Mouse (Mus musculus) right cerebral cortex, postnatal 25 days (tissue): Measurements from ENCODE around the gene Phc1.
A peak's percentile ranks its signal among the peaks of the same experiment; 100 is the strongest.
"Not testable (repeated sequence)": the region's sequence is repeated elsewhere in the genome, so short reads cannot be mapped to it uniquely, and the experiment has no call there.

Experiments used
- DNase-seq: peaks from one replicate; pipeline ENCODE4 v3.0.0; 2022

Phc1 gene

DNA sequence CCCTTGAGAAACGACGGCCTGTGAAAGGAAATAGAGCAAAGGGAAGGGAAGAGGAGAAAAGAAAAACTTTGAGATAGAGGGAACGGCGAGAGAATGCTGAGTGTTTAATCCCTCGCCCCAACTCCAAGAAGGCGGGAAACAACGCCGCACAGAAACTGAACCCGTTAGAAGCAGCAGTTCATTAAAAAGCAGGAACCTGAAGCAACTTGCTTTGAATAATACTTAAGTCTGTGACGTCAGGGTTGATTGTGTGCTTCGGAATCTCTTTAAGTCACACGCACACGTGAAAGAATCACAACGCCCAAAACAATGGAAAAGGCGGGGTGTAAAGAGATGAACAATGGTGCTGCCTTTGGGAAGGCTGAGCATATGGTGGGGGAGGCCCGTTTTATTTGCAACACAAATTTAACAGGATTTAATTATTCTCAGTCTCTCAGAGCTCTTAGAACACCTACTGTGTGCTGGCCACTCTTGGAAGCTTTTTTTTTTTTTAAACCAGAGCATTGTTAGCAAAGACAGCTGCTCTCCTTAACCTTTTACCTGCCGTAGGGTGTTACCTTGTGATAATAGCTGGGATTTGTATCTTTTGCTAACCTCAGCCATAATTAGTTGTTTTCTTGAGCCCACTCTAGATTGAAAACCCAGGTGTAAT, at the start of gene Phc1:
TSS of gene Phc1 (minus strand) at position 213 of the 652 bp plus-strand sequence.
- no peak for DNase-seq

DNA sequence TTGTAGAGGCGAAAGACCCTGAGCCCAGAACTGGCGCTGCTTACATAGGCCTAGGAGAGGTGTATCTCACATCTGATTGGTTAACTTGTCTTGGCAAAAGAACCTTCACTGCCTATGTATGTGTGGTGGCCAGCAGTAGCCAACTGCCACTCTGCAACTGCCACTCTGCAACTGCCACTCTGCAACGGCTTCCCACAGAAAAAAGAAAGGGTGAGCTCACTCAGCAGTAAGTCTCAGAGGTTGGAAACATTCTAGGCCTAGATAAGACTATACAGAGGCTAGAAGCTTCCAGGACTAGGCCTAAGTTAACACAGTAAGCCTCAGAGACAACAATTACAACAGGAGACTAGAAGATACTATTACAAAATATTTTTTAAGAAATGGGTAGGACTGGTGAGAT, 49.6 kb upstream of the Phc1 start:
- not testable (repeated sequence) for DNase-seq

DNA sequence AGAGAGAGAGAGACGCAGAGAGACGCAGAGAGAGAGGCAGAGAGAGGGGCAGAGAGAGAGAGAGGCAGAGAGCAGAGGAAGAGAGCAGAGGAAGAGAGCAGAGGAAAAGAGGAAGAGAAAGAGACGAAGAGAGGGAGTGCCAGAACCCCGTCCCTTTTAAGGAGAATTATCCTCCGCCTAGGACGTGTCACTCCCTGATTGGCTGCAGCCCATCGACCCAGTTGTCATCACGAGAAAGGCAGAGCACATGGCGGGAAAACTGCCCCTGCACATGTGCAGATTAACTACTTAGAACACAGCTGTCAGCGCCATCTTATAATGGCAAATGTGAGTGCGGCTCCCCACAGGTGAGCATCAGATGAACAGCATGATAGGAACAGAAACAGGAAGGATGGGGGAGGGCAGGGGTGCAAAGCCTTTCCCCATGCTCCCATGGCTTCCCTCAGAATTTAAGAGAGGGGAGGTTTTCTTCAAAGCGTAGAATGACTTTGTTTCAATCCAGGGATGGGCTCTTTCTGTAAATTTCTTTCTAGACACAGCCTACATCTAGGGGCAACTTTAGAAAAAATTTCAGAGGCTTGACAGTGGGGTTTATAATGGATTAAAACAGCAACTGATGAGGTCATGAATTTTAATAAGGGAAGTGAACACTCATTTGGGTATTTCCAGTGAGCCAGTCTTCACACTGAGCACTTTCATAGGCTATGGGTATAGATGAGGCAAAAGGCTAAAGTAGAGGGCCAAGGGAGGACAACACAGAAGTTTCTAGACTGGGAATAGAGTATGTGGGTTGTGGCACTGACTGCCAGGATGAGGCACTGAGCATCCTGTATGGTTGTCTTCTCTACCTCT, 47.0 kb upstream of the Phc1 start:
- DNase-seq: not testable (repeated sequence)

DNA sequence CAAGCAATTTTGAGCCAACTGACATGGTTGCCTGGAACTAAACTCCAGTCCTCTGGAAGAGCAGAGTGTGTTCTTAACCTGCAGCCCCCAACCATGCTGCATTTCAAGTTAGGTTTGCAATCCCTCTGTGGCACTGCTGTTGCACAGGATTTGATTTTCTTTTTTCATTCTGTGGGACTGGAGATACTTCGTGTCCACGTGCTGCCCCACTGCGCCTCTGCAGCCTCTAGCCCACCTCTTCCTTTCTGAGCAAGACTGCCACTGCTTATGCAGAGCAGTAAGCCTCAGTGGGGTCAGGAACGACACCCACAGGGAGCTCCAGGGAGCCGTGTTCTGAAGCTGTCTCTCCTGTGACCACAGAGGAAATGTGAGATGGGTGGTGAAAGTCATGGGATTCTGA, 45.4 kb upstream of the Phc1 start:
- no peak for DNase-seq

DNA sequence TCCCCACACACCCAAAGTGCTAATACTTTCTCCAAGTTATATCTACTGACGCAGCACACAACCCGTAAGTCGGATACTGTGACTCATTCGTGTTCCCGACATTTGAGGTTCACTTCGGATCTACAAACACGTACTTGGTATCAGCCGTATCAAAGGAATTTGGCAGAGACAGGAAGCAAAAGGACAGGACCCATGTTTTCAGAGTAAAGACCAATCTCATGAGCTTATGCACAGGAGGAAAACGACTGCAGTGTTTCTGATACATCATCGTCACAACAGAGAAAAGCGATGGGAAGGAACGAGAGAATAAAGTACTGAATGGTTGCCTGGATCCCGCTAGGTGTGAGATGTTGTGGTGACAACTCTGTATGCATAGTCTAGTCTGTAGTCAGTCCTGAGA, 44.5 kb upstream of the Phc1 start:
- DNase-seq: no peak

DNA sequence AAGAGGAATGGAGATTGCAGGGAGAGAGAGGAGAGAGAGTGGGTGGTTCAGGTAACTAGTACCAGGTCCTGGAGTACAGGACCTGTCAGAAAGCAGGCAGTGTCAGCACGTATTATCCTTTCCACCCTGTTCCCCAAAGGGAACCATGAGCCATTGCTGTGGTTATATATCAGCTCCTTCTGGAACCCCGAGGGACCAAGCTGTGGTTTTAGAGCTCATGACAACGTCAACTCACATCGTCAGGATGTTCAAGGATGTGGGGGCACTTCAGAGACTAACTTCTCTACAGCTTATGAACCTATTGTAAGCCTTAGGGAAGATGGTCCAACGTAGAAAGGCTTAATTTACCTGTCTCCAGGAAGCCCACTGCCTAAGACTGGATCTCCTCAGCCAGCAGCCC, 42.9 kb upstream of the Phc1 start:
- no peak for DNase-seq

DNA sequence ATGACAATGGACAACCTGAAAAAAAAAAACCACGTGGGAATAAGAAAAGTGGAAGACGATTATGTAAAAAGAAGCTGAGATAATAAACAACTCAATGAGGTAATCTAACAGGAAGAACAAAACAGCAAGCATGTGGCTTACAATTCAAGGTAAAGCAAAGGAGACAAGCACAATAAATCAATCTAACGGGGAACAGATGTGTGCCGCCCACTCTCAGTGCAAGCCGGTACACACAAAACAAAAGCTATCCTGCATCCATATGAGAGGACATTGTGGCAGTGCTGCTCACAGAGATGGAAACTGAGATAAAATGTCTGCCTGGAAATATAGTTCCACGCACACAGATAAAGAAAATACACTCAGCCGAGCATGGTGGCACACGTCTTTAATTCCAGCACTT, 41.7 kb upstream of the Phc1 start:
- DNase-seq: no peak

DNA sequence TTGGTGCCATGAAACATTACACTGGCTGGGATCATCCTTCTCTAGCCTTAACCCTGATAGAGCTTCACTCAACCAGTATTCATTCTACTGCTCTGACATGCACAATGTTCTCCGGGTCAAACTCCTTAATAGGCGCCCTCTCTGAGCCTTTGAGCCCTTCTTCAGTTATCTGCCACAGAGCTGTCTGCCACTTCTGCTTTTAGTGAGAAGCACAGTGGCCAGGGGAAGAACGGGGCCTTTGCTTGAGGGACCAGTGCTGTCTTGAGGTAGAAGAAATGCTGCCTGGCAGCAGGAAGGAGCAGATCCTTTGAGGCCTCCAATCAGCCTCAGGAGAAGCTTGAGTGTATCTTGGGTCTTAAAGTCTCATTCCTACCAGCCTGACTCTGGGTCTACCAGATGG, 27.9 kb upstream of the Phc1 start:
- DNase-seq: no peak

DNA sequence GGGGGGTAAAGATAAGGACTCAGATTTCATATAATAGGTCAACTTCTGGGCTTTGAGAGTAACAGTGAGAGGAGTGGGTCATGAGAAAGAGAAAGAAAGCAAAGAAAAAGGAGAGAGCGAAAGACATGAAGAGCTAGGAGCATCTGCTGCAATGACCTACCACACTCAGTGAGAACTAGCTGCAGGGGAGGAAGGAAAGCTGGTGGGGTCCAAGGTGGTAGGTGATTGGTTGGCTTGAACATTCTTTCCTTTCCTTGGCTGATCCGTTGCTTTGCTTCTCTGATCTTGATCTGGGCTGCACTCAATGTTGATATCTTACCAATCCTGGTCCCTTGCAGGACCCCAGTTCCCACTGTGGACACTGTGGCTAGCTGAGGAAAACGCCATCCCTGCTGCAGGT, 26.6 kb upstream of the Phc1 start:
- no peak for DNase-seq

DNA sequence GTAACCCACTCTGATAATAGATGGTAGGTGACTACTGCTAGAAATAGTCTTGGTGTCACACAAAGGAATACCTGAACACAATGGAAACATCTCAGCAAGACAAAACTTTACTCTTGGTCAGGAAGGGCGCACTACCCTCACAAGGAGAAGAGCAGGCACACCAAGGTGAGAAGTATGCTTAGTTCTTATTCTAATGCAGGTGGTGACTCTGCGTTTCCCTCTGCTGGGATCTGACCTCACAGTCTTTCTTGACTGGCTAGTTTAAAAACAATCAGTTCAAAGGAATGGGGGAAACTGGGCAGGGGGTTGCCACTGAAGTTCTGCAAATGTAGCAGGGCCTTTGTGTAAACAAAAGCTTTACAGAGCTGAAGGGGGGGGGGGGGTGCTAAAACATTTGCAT, 25.9 kb upstream of the Phc1 start:
- DNase-seq: no peak

DNA sequence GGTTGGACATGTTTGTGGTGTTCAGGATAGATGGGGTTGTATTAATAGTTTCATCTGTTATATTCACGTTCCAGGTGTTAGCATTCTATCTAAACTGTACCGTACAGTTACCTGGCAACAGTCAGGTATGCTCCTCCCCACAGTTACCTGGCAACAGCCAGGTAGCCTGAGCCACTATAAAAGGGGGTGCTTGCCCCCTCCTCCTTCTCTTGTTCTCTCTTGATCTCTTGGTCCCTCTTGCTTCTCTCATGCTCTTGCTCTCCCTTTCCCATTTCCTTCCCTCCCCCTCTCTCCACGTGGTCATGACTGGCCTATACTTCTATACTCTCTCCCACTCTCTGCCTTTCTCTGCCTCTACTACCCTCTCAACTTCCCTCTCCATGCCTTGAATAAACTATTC, 25.3 kb upstream of the Phc1 start:
- no peak for DNase-seq

DNA sequence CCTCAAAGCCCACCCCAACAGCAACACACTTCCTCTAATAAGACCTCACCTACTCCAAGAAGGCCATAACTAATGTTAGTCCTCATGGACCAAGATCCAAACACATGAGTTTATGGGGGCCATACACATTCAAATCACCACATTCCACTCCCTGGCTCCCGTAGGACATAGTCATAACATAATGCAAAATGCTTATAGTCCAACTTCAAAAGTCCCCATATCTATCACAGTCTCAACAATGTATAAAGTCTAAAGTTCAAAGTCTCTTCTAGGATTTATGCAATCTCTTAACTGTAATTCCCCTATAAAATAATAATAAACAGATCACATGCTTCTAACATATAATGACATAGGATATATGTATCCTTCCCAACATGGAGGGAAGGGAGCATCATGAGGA, 16.7 kb upstream of the Phc1 start:
- DNase-seq: no peak

DNA sequence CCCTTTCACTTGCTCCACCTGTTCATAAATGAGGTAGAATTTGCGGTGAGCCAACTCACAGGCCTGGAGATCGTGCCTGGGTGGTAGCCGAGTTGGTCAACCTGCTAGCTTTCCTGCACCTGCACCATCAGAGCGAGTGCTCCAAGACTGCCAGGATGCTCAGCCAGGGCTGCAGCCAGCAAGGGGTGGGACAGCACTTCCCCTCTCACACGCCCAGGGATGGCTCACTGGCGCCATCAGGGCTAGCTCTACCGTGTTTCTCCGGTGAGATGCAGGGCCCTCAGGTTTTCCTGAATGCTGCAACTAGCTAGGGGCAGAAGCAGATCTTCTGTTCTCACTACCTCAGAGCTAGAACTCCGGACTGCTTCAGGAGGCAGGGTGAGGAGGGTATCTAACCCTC, 15.5 kb upstream of the Phc1 start:
- DNase-seq: no peak

DNA sequence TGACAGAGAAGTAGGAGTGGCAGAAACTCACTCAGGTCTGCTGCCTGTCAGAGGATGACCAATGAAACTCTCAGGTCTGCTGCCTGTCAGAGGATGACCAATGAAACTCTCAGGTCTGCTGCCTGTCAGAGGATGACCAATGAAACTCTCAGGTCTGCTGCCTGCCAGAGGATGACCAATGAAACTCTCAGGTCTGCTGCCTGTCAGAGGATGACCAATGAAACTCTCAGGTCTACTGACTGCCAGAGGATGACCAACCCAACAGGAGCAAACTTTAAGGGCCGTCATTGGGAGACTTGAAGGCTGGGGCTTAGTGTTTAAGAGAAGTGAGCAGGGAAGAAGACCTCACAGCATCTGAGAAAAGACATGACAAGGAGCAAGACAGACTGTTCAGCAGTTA, 7.0 kb upstream of the Phc1 start:
- DNase-seq: not testable (repeated sequence)

DNA sequence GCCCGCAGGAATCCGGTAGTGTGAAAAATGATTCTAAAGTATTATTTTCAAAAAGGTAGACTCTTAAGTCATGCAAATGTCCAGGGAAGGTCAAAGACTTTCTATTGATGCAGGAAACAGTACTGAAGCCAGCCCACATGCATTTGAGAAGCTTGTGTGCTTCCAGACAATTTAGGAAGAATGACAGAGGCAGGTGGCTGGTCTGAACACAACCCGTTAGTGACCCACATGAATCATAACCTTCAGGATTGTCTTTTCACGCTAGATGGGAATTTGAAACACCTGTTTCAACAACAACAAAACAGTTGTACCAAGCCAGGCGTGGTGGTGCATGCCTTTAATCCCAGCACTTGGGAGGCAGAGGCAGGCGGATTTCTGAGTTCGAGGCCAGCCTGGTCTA, 6.0 kb upstream of the Phc1 start:
- DNase-seq: no peak

DNA sequence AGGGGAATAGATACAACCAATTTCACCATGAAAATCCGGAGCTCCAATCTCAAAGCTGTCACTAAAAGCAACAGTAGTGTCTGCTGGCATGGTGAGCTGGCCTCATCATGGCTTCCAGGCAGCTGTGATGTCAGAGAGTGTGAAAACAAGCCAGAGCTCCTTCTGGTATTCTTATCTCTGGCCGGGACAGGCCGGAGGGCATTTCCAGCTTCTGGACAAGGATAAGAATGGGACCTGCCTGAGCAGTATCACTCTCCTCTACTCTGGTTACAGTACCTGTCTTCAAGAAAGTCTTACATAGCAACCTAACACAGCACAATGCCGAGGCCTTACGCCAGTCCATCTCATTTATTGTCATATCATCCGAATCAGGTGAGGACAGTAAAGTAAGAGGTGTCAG, 5.4 kb upstream of the Phc1 start:
- no peak for DNase-seq

DNA sequence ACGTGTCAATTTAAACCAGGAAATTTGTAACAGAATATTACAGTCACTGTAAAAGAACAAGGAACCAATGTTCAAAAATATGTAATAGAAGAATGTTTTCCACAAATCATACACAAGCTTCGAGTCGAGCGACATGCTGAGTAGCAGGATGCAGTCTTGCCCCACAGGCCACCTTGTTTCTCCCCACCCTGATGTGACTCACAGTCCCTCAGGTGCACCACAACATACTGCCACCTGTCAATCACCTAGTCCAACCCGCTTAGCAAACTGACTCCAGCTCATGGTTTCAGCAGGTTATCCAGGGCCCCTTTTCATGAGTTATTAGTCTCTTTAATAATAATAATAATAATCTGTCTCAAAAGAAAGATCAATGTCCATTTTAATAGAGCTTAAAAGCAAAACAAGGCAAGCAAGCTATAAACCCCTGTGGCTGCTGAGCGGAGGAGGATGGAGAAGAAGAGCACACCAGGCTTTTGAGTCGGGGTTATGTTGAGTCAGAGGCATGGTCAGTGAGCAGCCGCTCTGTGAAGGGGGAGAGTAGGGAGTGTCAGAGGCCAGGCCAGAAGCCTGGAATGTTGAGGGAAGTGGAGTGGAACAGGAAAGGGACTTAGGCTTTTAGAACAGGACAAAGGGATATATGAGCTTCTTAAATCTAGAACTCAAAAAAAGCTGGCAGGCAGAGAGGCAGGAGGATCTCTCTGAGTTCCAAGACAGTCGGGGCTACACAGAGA, 4.2 kb upstream of the Phc1 start:
- DNase-seq: no peak

DNA sequence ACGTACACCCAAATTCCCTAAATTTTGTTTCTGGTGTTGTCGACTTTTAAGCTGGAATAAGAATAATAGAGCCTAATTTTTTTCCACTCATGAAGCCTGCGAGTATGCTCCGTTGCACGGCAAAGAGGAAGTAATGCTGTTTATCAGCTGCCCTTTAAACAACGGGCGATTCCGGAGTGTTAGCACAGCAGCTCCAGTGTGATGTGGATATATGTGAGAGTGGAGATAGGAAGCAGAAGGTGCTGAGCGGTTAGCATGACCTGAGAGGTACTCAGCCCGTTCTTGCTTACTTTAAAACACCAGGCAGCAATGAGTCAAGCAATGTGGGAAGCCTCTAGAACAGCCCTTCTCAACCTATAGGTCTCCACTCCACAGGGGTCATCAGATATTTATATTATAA, 3.4 kb upstream of the Phc1 start:
- DNase-seq: no peak

DNA sequence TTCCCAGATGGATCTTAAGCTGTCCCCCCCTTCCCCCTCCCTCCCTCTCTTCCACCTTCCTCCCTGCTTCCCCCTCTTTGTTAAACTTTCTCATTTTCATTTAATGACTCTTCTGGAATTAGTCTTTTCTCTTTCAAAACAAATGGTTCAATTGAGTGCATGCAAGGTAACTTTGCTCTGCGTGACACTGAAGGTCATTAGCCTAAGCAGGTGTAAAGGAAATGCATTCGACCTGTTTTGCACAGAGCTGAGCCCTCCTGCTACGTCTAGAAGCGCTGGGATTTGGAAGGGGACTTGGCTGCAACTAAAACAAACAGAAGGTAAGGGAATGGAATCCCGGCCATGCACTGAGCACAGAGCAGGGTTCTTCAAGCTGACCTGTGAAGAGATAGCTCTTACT, 1.8 kb upstream of the Phc1 start:
- no peak for DNase-seq

DNA sequence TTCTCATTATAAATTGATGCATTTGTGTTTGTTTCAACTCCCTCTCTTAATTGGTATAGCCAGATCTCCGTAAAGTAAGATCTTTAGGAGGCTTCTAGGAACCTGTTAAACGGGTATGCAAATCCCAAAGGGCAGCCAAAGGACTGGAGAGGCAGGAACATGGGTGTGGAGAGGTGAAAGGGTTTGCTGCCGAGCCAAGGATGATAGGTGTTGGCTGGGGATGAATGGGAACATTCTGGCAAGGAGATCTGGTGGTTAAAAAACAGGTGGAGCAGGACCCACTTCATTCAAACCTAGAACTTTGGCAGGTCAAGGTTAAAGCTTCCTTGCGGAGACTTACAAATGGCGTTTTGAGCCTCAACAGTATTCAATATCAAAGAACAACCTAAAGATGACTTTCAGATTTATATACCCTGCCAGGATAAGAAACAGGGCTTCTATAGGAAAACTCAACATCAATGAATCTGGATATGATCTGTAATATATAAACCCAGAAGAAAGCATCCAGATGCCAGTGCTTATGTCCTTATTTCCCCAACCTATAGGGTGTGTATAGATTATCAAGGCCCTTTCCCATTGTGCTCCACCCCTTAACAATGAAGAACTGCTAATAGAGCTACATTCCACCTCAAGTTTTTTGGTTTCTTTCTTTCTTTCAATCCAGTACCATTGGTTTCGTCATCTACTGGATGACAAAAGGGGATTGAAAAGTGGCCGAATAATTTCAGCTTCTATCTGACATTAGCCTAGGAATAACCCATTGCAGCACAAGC, 863 bp upstream of the Phc1 start:
- DNase-seq: no peak

DNA sequence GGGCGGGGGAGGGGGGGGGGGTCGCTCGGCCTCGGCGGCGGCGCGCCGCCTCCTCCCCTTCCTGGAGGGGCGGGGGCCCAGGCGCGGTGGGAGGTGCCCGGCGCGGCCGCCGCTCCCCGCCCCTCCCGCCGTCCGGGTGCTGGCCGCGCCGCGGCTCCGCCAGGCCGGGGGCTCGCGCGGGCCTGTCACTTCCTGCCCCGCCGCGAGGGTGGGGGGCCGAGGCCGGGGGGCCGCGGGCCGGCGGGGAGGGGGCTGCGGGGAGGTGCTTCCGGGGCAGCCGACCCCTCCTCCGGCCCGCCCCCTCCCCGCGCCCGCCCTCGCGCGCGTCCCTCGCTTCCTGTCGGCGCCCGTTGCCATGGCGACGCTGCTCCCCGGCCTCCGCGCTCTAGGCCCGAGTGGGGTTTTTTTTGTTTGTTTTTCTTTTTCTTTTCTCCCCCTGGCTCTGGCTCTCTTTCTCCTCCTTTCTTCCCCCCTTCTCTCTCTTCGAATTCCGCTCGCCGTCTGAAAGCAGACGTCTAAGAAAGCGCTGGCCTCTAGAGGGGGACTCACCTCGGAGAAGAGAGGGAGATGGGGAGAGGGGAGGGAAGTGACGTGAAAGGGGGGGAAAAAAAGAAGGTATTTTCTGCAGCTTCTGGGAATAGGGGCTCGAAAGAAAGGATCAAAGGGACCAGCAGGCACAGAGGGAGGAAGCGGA, 566 bp downstream of the Phc1 start:
- peak; percentile 86 for DNase-seq

DNA sequence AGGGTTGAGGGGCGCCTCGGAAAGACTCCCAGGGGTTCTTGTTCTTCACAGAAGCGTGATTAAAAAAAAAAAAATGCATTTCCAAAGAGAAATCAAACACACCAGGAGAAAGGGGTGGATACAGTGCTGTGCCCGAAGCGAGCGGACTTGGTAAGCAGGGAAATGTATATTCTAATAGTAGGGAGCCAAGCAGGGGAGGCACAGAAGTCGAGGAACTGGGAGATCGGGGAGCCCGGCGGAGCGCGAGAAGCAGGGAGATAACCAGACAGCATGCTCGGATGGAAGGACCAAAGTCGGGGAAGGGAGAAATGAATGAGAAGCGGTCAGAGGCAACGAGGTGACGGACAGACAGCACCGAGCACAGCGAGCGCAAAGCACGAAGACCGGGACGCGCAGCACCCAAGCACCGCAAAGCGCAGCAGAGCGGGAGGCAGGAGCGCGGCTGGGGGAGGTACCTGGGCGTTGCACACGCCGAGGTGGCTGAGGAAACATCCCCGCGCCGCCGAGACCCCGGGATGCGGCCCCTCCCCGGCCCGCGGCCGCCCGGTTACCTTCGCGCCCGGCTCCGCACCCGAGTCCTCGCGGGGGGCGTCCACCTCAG, 1.2 kb downstream of the Phc1 start:
- peak; percentile 80 for DNase-seq
